Mouse (Mus musculus) naive thymus-derived CD4-positive, alpha-beta T cell, adult 2 months (primary cell): Measurements from ENCODE around the gene Nup93.

Experiments
- DNase-seq: peaks from one replicate; pipeline ENCODE4 v3.0.0-alpha.2; 2011; ENCODE audit warnings: low read depth

The Nup93 gene

GRCm38 (mm10) chr8:94362607-94363239 is 148.4 kb downstream of the Nup93 start:
- no peak for DNase-seq

GRCm38 (mm10) chr8:94363288-94363688 is 148.9 kb downstream of the Nup93 start:
- peak; percentile 93 for DNase-seq

- DNase-seq: no peak
These were observed 149.5 kb downstream of the Nup93 start for GRCm38 (mm10) chr8:94363906-94364305.

- DNase-seq: peak; percentile 46
These were observed 150.4 kb downstream of the Nup93 start for GRCm38 (mm10) chr8:94364686-94365312.

- DNase-seq: peak; percentile 91
These were observed 151.1 kb downstream of the Nup93 start for GRCm38 (mm10) chr8:94365410-94365981.
